Mouse (Mus musculus): Measurements from ENCODE around the gene Npr1.

The Npr1 gene

GRCm38 (mm10) chr3:90465686-90466310 is at the start of gene Npr1:
Npr1 (minus strand) TSS chr3:90465866.
- 0 out of 2 replicates have a peak, but pooled peaks have one; percentile 20 for ATAC-seq (ENCODE audit: insufficient number of reproducible peaks, low FRiP score, low TSS enrichment)

- no peak for ATAC-seq (ENCODE audit: insufficient number of reproducible peaks, low FRiP score, low TSS enrichment)
Measured at GRCm38 (mm10) chr3:90515242-90515641, 49.6 kb upstream of the Npr1 start.

GRCm38 (mm10) chr3:90514691-90515090 is 49.0 kb upstream of the Npr1 start:
- no peak for ATAC-seq (ENCODE audit: insufficient number of reproducible peaks, low FRiP score, low TSS enrichment)

- peak; percentile 12; the same call in 1 of the 2 replicates for ATAC-seq (ENCODE audit: insufficient number of reproducible peaks, low FRiP score, low TSS enrichment)
Measured at GRCm38 (mm10) chr3:90513796-90514590, 48.3 kb upstream of the Npr1 start, which contains the start of the genes S100a1 and S100a13. S100a1 (minus strand) TSS chr3:90514392. S100a13 (plus strand) TSS chr3:90514435.

GRCm38 (mm10) chr3:90512948-90513642 is 47.4 kb upstream of the Npr1 start:
- ATAC-seq (ENCODE audit: insufficient number of reproducible peaks, low FRiP score, low TSS enrichment) = no peak

GRCm38 (mm10) chr3:90512276-90512675 is 46.6 kb upstream of the Npr1 start:
- ATAC-seq (ENCODE audit: insufficient number of reproducible peaks, low FRiP score, low TSS enrichment) = no peak

- ATAC-seq (ENCODE audit: insufficient number of reproducible peaks, low FRiP score, low TSS enrichment) = no peak
Measured at GRCm38 (mm10) chr3:90509747-90510123, 44.1 kb upstream of the Npr1 start.

GRCm38 (mm10) chr3:90508950-90509746 is 43.5 kb upstream of the Npr1 start, which contains the start of gene Chtop:
Chtop (minus strand) TSS chr3:90509498.
- peak; percentile 80 for ATAC-seq (ENCODE audit: insufficient number of reproducible peaks, low FRiP score, low TSS enrichment)

GRCm38 (mm10) chr3:90508287-90508949 is 42.8 kb upstream of the Npr1 start:
- no peak for ATAC-seq (ENCODE audit: insufficient number of reproducible peaks, low FRiP score, low TSS enrichment)

- ATAC-seq (ENCODE audit: insufficient number of reproducible peaks, low FRiP score, low TSS enrichment) = no peak
Measured at GRCm38 (mm10) chr3:90506362-90506761, 40.7 kb upstream of the Npr1 start.

GRCm38 (mm10) chr3:90505216-90505615 is 39.5 kb upstream of the Npr1 start:
- no peak for ATAC-seq (ENCODE audit: insufficient number of reproducible peaks, low FRiP score, low TSS enrichment)

- no peak for ATAC-seq (ENCODE audit: insufficient number of reproducible peaks, low FRiP score, low TSS enrichment)
Measured at GRCm38 (mm10) chr3:90503444-90503843, 37.8 kb upstream of the Npr1 start.

- ATAC-seq (ENCODE audit: insufficient number of reproducible peaks, low FRiP score, low TSS enrichment) = no peak
Measured at GRCm38 (mm10) chr3:90497597-90497996, 31.9 kb upstream of the Npr1 start.

- no peak for ATAC-seq (ENCODE audit: insufficient number of reproducible peaks, low FRiP score, low TSS enrichment)
Measured at GRCm38 (mm10) chr3:90495850-90496525, 30.3 kb upstream of the Npr1 start.

- ATAC-seq (ENCODE audit: insufficient number of reproducible peaks, low FRiP score, low TSS enrichment) = no peak
Measured at GRCm38 (mm10) chr3:90493831-90494540, 28.3 kb upstream of the Npr1 start.

- ATAC-seq (ENCODE audit: insufficient number of reproducible peaks, low FRiP score, low TSS enrichment) = no peak
Measured at GRCm38 (mm10) chr3:90491350-90491749, 25.7 kb upstream of the Npr1 start.

GRCm38 (mm10) chr3:90490696-90491256 is 25.1 kb upstream of the Npr1 start, which contains the start of gene Snapin:
Snapin (minus strand) TSS chr3:90491033.
- peak; percentile 99 for ATAC-seq (ENCODE audit: insufficient number of reproducible peaks, low FRiP score, low TSS enrichment)

GRCm38 (mm10) chr3:90488576-90488975 is 22.9 kb upstream of the Npr1 start:
- ATAC-seq (ENCODE audit: insufficient number of reproducible peaks, low FRiP score, low TSS enrichment) = no peak

Data from cerebellum, adult (tissue).